ENCODE assay signal across 7 mouse cellular contexts in genomic region chr6:7983646-7983979, GRCm38 (mm10).
DNase-seq lines count a peak whose midpoint lies in the region; ATAC-seq and TF ChIP-seq lines count a peak whose summit lies in the region.

No protein-coding gene starts in this region.

- peak; percentile 34 for TF ChIP-seq CTCF in E14TG2a.4 (conservative IDR thresholded peaks at IDR 0.05; ENCODE audit: low read length)

- H3K27me3 ChIP-seq in E14TG2a.4 (ENCODE audit: insufficient read depth, low read length) = no peaks in the 10 kb centered on the region
- H3K27me3 ChIP-seq in embryonic facial prominence, embryonic 12.5 days = no peaks in the 10 kb centered on the region
- no peaks in the 10 kb centered on the region for H3K27me3 ChIP-seq in limb, embryonic 11.5 days (ENCODE audit: control insufficient read depth, insufficient read depth, low read length)
- no peaks in the 10 kb centered on the region for H3K27me3 ChIP-seq in midbrain, embryonic 11.5 days (ENCODE audit: control insufficient read depth, insufficient read depth, low read length)
- no peaks in the 10 kb centered on the region for H3K27me3 ChIP-seq in stomach, embryonic 16.5 days (ENCODE audit: control insufficient read depth, insufficient read depth, low read length)

- H3K4me2 ChIP-seq in embryonic facial prominence, embryonic 12.5 days (replicated peaks) = peak overlapping the region; percentile 22
- peak overlapping the region; percentile 26; the same call in 1 of the 2 replicates for H3K4me2 ChIP-seq in limb, embryonic 11.5 days (ENCODE audit: low read depth, severe bottlenecking)
- peak overlapping the region; percentile 31; the same call in 1 of the 2 replicates for H3K4me2 ChIP-seq in midbrain, embryonic 11.5 days
- H3K4me2 ChIP-seq in stomach, embryonic 16.5 days (ENCODE audit: low read depth, low read length) = peak overlapping the region; percentile 39

- H3K4me1 ChIP-seq in E14TG2a.4 (replicated peaks; ENCODE audit: low read depth, low read length) = no peaks in the 10 kb centered on the region
- no peaks in the 10 kb centered on the region for H3K4me1 ChIP-seq in embryonic facial prominence, embryonic 12.5 days
- no peaks in the 10 kb centered on the region for H3K4me1 ChIP-seq in limb, embryonic 11.5 days (ENCODE audit: control insufficient read depth, insufficient read depth, low read length)
- no peaks in the 10 kb centered on the region for H3K4me1 ChIP-seq in midbrain, embryonic 11.5 days (ENCODE audit: control insufficient read depth, insufficient read depth, low read length)
- no peaks in the 10 kb centered on the region for H3K4me1 ChIP-seq in stomach, embryonic 16.5 days (ENCODE audit: control insufficient read depth, insufficient read depth, low read length)

- no peak overlapping the region for H3K4me3 ChIP-seq in E14TG2a.4 (replicated peaks; ENCODE audit: low read length)
- H3K4me3 ChIP-seq in embryonic facial prominence, embryonic 12.5 days = 0 out of 2 replicates have a peak overlapping the region, but pooled peaks have one; percentile 22
- H3K4me3 ChIP-seq in limb, embryonic 11.5 days (ENCODE audit: low read depth, low read length) = no peak overlapping the region; the same call in 1 of the 2 replicates
- peak overlapping the region; percentile 18; the same call in 1 of the 2 replicates for H3K4me3 ChIP-seq in midbrain, embryonic 11.5 days (ENCODE audit: low read depth, low read length)
- peak overlapping the region; percentile 40 for H3K4me3 ChIP-seq in stomach, embryonic 16.5 days (replicated peaks; ENCODE audit: low read length)

- no peaks in the 10 kb centered on the region for H3K9me3 ChIP-seq in E14TG2a.4 (ENCODE audit: low read length)
- H3K9me3 ChIP-seq in embryonic facial prominence, embryonic 12.5 days = no peaks in the 10 kb centered on the region
- H3K9me3 ChIP-seq in limb, embryonic 11.5 days (ENCODE audit: control insufficient read depth, low read length) = no peaks in the 10 kb centered on the region
- no peaks in the 10 kb centered on the region for H3K9me3 ChIP-seq in midbrain, embryonic 11.5 days (ENCODE audit: control insufficient read depth, low read length)
- no peaks in the 10 kb centered on the region for H3K9me3 ChIP-seq in stomach, embryonic 16.5 days (replicated peaks; ENCODE audit: control insufficient read depth, low read length)

- no peak for ATAC-seq in embryonic facial prominence, embryonic 12.5 days (ENCODE audit: insufficient number of reproducible peaks, insufficient read depth, low FRiP score, low TSS enrichment)
- ATAC-seq in limb, embryonic 11.5 days (ENCODE audit: insufficient number of reproducible peaks, low FRiP score, low TSS enrichment, low read depth) = 0 out of 2 replicates have a peak, but pooled peaks have one; percentile 31
- peak; percentile 58 for ATAC-seq in midbrain, embryonic 11.5 days (ENCODE audit: low FRiP score)
- ATAC-seq in stomach, embryonic 16.5 days (ENCODE audit: insufficient read depth, low FRiP score) = peak; percentile 17; the same call in 1 of the 2 replicates

- 46% methylated on average over 7 of the region's 7 CpGs for WGBS in embryonic facial prominence, embryonic 12.5 days
- 34% methylated on average over 7 of the region's 7 CpGs for WGBS in limb, embryonic 11.5 days
- 40% methylated on average over 7 of the region's 7 CpGs for whole genome bisulfite sequencing in midbrain, embryonic 11.5 days
- 37% methylated on average over 7 of the region's 7 CpGs for WGBS in stomach, embryonic 16.5 days

- H3K36me3 ChIP-seq in E14TG2a.4 (ENCODE audit: insufficient read depth, low read length) = peaks cover 4% of the 10 kb centered on the region; the same call in 1 of the 2 replicates
- no peaks in the 10 kb centered on the region for H3K36me3 ChIP-seq in embryonic facial prominence, embryonic 12.5 days
- H3K36me3 ChIP-seq in limb, embryonic 11.5 days (ENCODE audit: control insufficient read depth, insufficient read depth, low read length) = no peaks in the 10 kb centered on the region
- H3K36me3 ChIP-seq in midbrain, embryonic 11.5 days (ENCODE audit: control insufficient read depth, insufficient read depth, low read length) = no peaks in the 10 kb centered on the region
- H3K36me3 ChIP-seq in stomach, embryonic 16.5 days (ENCODE audit: control insufficient read depth, insufficient read depth, low read length) = no peaks in the 10 kb centered on the region

- peak; percentile 17 for DNase-seq in adipocyte (ENCODE audit: low spot score)
- peak; percentile 8 for DNase-seq in heart, postnatal 25 days (ENCODE audit: low spot score)
- peak; percentile 80 for DNase-seq in limb, embryonic 11.5 days (ENCODE audit: low spot score)
- peak; percentile 93 for DNase-seq in midbrain, embryonic 11.5 days (ENCODE audit: low spot score, missing footprints)

- H3K27ac ChIP-seq in embryonic facial prominence, embryonic 12.5 days = no peak overlapping the region
- no peak overlapping the region for H3K27ac ChIP-seq in limb, embryonic 11.5 days (replicated peaks; ENCODE audit: low read depth, low read length)
- H3K27ac ChIP-seq in midbrain, embryonic 11.5 days (ENCODE audit: low read depth, low read length) = no peak overlapping the region
- no peak overlapping the region for H3K27ac ChIP-seq in stomach, embryonic 16.5 days (ENCODE audit: low read length)

- intact Hi-C loops in heart, postnatal 25 days (cut with DNase I) = loop anchor here (2.0 kb wide), 1 partner anchor 139 kb away; the partner anchor contains the start of gene C1galt1

- H3K9ac ChIP-seq in embryonic facial prominence, embryonic 12.5 days = no peak overlapping the region
- no peak overlapping the region for H3K9ac ChIP-seq in limb, embryonic 11.5 days (ENCODE audit: low read length)
- H3K9ac ChIP-seq in midbrain, embryonic 11.5 days (ENCODE audit: low read length) = no peak overlapping the region
- H3K9ac ChIP-seq in stomach, embryonic 16.5 days (ENCODE audit: low read length) = no peak overlapping the region; the same call in 1 of the 2 replicates

Comparison
In these comparisons a context has a peak if more than half of its experiments do, and no peak if none do; other contexts are left out.
1. H3K4me3 ChIP-seq: peak in embryonic facial prominence, embryonic 12.5 days (single experiment), midbrain, embryonic 11.5 days (single experiment) and stomach, embryonic 16.5 days (single experiment); none in E14TG2a.4 (single experiment) and limb, embryonic 11.5 days (single experiment).
2. DNase-seq: peak in every context shown above with its lines; median percentile 93 in midbrain, embryonic 11.5 days; 80 in limb, embryonic 11.5 days; 17 in adipocyte; 8 in heart, postnatal 25 days.
3. Peak in every context shown above with its lines, with median percentiles within 50 percentile points of each other: H3K4me2 ChIP-seq.